Mouse (Mus musculus): ENCODE results near the gene Negr1. TPM values are rescaled to one million over a fixed set of nuclear protein-coding genes. Genes with fewer than 3 reads are reported as not detected.

Negr1 gene
- polyA plus RNA-seq, 1 experiment = 93.8 TPM

GRCm38 (mm10) chr3:156743266-156743665 lies 181.7 kb downstream of the Negr1 start:
- H3K4me1 ChIP-seq (ENCODE audit: control insufficient read depth, insufficient read depth, low read length) = peaks cover 1% of the 10 kb centered on the region; the same call in 1 of the 2 replicates
- no peak for TF ChIP-seq CTCF (IDR thresholded peaks at IDR 0.05; ENCODE audit: extremely low read depth, insufficient read depth, low read length)
- no peak for TF ChIP-seq POLR2A (IDR thresholded peaks at IDR 0.05; ENCODE audit: extremely low read depth, insufficient read depth, low read length)
- no peak overlapping the region for H3K27ac ChIP-seq (ENCODE audit: insufficient read depth, low read length)
- no peak overlapping the region for H3K4me3 ChIP-seq (ENCODE audit: insufficient read depth, low read length)

- H3K4me3 ChIP-seq (ENCODE audit: insufficient read depth, low read length) = no peak overlapping the region
- TF ChIP-seq POLR2A (IDR thresholded peaks at IDR 0.05; ENCODE audit: extremely low read depth, insufficient read depth, low read length) (no peak), CTCF (IDR thresholded peaks at IDR 0.05; ENCODE audit: extremely low read depth, insufficient read depth, low read length) (no peak)
These were observed 183.7 kb downstream of the Negr1 start for GRCm38 (mm10) chr3:156745218-156745770.

DNA sequence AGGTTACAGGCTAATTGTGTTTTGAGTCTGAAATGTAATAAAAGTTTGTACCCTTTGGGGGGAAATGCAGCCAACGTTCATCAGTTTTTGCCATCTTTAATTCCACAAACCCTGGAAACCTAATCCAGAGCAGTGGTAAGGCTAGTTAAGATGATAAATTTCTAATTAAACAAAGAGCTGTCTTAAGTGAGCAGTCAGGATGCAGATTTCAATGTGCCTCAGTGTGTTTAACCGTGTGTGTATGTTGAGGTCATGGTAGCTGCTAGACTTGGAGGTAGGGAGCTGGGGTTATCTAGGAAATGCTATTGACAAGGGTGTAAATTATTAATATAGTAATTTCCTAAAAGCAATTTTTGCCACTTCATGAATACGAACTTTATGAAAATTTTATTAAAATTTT lies 185.9 kb downstream of the Negr1 start:
- Histone ChIP-seq H3K27ac (ENCODE audit: insufficient read depth, low read length) (no peak overlapping the region), H3K4me3 (ENCODE audit: insufficient read depth, low read length) (no peak overlapping the region), H3K4me1 (ENCODE audit: control insufficient read depth, insufficient read depth, low read length) (peaks cover 3% of the 10 kb centered on the region; the same call in 1 of the 2 replicates)
- no peak for TF ChIP-seq POLR2A (IDR thresholded peaks at IDR 0.05; ENCODE audit: extremely low read depth, insufficient read depth, low read length)
- TF ChIP-seq CTCF (IDR thresholded peaks at IDR 0.05; ENCODE audit: extremely low read depth, insufficient read depth, low read length) = no peak

More at GRCm38 (mm10) chr3:156745218-156745770, 183.7 kb downstream of the Negr1 start:
- Histone ChIP-seq H3K4me1 (ENCODE audit: control insufficient read depth, insufficient read depth, low read length) (0 out of 2 replicates have a peak, but pooled peaks cover 1% of the 10 kb centered on the region), H3K27ac (ENCODE audit: insufficient read depth, low read length) (no peak overlapping the region)

DNA sequence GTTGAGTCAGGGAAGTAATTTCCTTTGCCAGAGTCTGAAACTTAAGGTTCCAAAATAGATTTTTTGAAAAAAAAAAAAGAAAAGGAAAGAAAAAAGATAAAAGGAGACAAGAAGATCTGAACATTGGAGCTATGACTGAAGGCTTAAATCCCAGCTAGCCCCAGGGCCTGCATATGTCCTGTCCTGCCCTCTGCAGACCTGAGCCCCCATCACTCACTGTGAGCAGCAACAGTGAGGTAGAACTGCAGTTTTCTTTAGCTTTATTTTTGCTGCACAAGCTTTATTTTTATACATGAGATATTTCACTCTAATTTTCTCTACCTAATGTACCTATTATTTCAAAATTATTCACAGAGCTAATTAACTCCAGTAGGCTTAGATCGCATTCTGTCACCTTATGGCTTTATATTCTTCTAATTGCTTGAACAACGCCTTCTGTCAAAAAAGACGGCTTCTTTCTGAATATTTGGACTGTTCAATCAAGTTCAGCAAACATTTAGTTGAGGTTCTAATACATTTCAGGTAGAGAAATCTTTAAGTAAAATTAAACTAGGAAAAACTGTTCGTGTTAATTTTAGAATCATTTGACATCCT lies 192.3 kb downstream of the Negr1 start:
- H3K4me3 ChIP-seq (ENCODE audit: insufficient read depth, low read length) = no peak overlapping the region
- TF ChIP-seq POLR2A (IDR thresholded peaks at IDR 0.05; ENCODE audit: extremely low read depth, insufficient read depth, low read length) (no peak), CTCF (IDR thresholded peaks at IDR 0.05; ENCODE audit: extremely low read depth, insufficient read depth, low read length) (no peak)
- H3K4me1 ChIP-seq (ENCODE audit: control insufficient read depth, insufficient read depth, low read length) = peaks cover 3% of the 10 kb centered on the region; the same call in 1 of the 2 replicates
- H3K27ac ChIP-seq (ENCODE audit: insufficient read depth, low read length) = no peak overlapping the region

GRCm38 (mm10) chr3:156754790-156755530 lies 193.4 kb downstream of the Negr1 start:
- no peak for TF ChIP-seq POLR2A (IDR thresholded peaks at IDR 0.05; ENCODE audit: extremely low read depth, insufficient read depth, low read length)
- TF ChIP-seq CTCF (IDR thresholded peaks at IDR 0.05; ENCODE audit: extremely low read depth, insufficient read depth, low read length) = no peak
- H3K4me1 ChIP-seq (ENCODE audit: control insufficient read depth, insufficient read depth, low read length) = peaks cover 2% of the 10 kb centered on the region; the same call in 1 of the 2 replicates
- H3K27ac ChIP-seq (ENCODE audit: insufficient read depth, low read length) = no peak overlapping the region
- no peak overlapping the region for H3K4me3 ChIP-seq (ENCODE audit: insufficient read depth, low read length)

- Histone ChIP-seq H3K4me1 (ENCODE audit: control insufficient read depth, insufficient read depth, low read length) (peaks cover 7% of the 10 kb centered on the region), H3K4me3 (ENCODE audit: insufficient read depth, low read length) (no peak overlapping the region), H3K27ac (ENCODE audit: insufficient read depth, low read length) (no peak overlapping the region)
- TF ChIP-seq CTCF (IDR thresholded peaks at IDR 0.05; ENCODE audit: extremely low read depth, insufficient read depth, low read length) = no peak
- TF ChIP-seq POLR2A (IDR thresholded peaks at IDR 0.05; ENCODE audit: extremely low read depth, insufficient read depth, low read length) = no peak
These were observed 203.4 kb downstream of the Negr1 start for GRCm38 (mm10) chr3:156765015-156765414.

DNA sequence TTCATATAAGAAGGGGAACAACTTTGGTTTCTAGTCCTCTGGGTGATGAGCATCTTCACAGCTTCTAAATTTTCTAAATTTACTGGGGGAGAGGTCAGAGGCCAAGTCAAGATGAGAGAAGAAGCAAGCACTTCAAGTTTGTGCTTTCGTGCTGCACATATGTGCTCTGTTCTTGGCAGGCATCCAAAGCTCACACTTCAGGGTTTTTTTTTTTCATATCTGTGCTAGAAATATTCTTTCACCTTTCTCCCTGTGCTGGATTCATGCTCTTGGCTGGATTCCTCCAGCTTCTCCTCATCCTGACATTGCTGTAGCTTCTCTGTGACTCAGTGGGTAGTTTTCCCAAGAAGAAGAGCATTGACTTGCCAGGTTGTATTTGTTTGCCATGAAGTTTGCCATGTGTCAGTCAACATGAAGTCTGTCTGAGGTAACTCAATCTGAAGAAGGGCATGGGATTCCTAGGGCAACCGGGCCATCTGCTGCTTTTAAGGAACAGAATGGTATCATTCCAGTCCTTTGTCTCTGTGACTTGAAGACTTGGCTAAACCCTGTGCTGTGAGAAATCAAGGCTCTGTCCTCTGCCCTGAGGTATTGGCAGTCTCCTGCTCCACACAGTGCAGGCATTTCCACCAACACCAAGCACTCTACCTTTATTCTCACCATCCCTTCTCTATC lies 204.7 kb downstream of the Negr1 start:
- Histone ChIP-seq H3K27ac (ENCODE audit: insufficient read depth, low read length) (no peak overlapping the region), H3K4me3 (ENCODE audit: insufficient read depth, low read length) (no peak overlapping the region), H3K4me1 (ENCODE audit: control insufficient read depth, insufficient read depth, low read length) (peaks cover 8% of the 10 kb centered on the region)
- TF ChIP-seq POLR2A (IDR thresholded peaks at IDR 0.05; ENCODE audit: extremely low read depth, insufficient read depth, low read length) (no peak), CTCF (IDR thresholded peaks at IDR 0.05; ENCODE audit: extremely low read depth, insufficient read depth, low read length) (no peak)

DNA sequence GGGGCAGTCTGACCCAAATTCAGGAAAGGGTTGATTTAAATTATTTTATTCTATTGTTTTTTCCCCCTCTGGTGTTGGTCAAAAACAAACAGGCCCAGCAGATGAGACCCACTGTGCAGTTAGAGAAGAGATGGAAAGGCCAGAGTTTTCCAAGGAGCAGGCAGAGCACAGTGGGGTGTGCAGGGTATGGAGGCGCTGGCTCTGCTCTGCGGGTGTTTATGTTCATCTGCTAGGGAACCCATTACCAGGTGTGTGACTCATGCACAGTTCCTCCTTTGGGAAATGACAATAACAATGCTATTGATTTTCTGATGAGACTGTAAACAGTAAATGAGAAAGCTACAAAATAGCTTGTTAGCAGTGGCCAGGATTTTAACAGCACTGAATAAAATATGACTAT lies 210.0 kb downstream of the Negr1 start:
- no peak overlapping the region for H3K4me3 ChIP-seq (ENCODE audit: insufficient read depth, low read length)
- H3K4me1 ChIP-seq (ENCODE audit: control insufficient read depth, insufficient read depth, low read length) = peaks cover 6% of the 10 kb centered on the region
- no peak overlapping the region for H3K27ac ChIP-seq (ENCODE audit: insufficient read depth, low read length)
- TF ChIP-seq POLR2A (IDR thresholded peaks at IDR 0.05; ENCODE audit: extremely low read depth, insufficient read depth, low read length) = no peak
- no peak for TF ChIP-seq CTCF (IDR thresholded peaks at IDR 0.05; ENCODE audit: extremely low read depth, insufficient read depth, low read length)

DNA sequence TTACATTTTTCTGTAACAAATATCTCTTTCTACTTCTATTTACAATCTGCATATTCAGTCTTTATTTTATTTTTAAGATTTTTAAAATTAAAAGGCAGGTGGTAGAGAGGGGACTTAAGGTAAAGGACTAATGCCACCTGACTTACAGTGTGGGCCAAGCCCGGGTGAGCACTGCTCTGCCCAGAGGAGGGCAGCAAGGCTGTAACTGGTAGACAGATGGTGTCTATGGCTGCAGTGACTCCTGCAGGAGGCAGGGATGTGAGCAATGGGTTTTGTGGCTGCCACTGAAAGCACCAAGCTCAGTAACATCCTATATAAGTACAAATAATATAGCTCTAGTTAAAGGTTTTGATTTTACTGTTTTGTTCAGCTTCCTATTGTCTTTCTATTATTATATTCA lies 210.5 kb downstream of the Negr1 start:
- Histone ChIP-seq H3K4me1 (ENCODE audit: control insufficient read depth, insufficient read depth, low read length) (peaks cover 6% of the 10 kb centered on the region), H3K27ac (ENCODE audit: insufficient read depth, low read length) (no peak overlapping the region), H3K4me3 (ENCODE audit: insufficient read depth, low read length) (no peak overlapping the region)
- TF ChIP-seq POLR2A (IDR thresholded peaks at IDR 0.05; ENCODE audit: extremely low read depth, insufficient read depth, low read length) (no peak), CTCF (IDR thresholded peaks at IDR 0.05; ENCODE audit: extremely low read depth, insufficient read depth, low read length) (peak; percentile 39)
